Mouse (Mus musculus): ENCODE measurements around the gene Rcl1. TPM values are rescaled to one million over a fixed set of nuclear protein-coding genes. Genes with fewer than 3 reads are reported as not detected.

The Rcl1 gene
- total and polyA plus RNA-seq, 3 experiments = 25.6 to 51.4 (median 26.9) TPM

DNA sequence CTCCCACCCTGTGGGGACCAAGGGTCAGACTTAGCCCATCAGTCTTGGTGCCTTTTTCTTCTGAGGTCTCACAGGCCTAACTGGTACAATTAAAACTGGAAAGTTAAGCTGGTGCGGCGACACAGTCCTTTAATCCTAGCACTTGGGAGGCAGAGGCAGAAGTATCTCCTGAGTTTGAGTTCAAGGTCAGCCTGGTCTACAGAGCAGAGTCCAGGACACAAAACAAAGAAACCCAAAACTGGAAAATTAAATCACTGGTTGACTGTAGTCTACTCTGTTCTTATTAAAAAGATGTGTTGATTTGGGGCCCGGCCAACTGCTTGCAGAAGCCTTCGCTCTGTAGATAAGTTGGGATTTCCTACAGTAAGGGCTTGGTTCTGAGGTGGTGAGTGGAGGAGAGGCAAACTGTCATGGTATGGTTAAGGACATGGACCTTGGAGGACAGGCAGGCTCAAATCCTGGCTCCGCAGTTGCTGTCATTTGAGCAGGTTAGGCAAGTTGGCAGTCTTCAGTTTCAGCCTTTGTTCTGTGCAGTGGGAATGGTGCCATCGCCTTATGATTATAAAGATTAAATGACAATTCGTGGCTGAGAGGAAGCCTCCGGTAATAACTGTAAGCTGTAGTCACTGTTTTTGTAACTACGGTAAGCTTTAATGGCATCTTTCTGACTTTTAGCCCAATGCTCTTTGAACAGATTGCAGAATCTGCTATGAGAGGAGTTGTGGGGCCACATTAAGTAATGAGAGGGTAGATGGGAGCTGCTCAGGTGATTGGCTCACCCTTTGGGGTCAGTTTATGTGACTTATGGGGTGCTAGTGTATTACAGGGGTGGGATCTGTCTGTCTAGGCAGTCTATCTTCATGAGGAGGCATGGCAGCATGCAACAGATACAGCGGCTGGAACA lies 12.8 kb downstream of the Rcl1 start:
- DNase-seq = no peak

DNA sequence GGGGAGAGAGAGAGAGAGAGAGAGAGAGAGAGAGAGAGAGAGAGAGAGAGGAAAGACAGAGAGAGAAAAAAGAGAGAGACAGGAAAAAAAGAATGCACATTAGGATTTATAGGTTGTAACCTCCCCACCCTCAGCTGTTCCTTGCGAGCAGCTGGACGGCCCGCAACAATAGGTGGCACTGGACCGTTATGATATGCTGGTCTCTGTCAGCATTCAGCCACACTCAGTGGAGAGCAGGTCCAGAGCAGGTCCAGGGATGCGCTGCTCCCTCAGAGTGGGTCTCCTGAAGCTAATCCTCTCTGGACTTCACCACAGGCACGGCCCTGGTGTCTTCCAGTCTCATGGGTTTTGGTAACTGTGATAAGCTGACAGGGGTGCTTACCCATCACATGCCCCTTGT lies 15.6 kb downstream of the Rcl1 start:
- no peak for DNase-seq

- DNase-seq = no peak
Observed at GRCm38 (mm10) chr19:29118196-29118595, 17.0 kb downstream of the Rcl1 start.

DNA sequence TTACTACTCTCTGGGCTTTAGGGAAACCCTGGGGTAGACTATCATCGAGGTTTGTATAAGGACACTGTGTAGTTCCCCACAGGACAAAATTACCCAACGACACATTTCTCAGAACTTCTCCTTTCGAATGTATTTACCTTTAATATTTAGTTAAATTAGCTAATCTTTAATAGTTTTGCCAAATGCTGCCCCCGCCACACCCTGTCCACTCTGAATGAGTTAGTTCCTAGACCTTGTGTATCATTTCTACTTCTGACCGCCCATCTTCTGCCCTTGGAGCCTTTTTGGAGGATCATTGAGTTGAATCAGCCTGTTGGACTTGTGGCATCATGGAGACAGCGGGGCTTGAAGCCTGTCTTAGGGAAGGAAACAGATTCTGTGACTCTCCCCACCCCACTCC lies 19.1 kb downstream of the Rcl1 start:
- DNase-seq = no peak

GRCm38 (mm10) chr19:29121394-29121793 lies 20.2 kb downstream of the Rcl1 start:
- DNase-seq = peak; percentile 69

DNA sequence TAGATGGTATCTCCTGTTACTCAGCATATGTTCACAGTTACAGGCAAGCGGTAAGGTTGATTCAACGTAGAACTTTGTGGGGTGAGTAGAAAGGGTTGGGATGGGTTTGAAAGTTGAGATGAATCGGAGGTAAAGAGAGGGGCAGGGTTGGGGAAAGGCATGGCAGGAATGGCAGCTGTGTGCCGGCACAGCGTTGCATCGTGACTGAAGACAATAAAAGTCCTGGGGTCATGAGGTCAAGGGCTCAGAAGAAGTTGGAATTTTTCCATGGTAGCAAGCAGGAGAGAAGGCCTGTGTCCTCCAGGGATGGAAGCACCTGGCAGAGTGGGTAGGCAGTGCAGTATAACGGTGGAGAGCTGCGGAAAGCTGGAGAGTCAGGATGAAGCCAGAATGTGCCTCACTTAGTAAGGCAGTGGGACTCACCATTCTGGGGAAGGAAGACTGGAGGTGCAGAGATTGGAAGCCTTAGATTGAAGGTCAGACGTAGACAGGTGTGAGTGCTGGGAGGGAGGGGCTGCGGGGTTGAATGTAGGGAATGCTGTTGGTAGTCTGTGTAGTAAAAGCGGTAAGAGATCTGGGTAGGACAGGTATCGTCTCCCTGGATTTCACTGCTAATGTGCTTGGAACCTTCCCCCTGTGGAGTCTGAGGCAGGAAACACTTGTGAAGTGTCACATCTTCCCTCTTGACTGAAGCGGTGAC lies 23.9 kb downstream of the Rcl1 start:
- DNase-seq = no peak

DNA sequence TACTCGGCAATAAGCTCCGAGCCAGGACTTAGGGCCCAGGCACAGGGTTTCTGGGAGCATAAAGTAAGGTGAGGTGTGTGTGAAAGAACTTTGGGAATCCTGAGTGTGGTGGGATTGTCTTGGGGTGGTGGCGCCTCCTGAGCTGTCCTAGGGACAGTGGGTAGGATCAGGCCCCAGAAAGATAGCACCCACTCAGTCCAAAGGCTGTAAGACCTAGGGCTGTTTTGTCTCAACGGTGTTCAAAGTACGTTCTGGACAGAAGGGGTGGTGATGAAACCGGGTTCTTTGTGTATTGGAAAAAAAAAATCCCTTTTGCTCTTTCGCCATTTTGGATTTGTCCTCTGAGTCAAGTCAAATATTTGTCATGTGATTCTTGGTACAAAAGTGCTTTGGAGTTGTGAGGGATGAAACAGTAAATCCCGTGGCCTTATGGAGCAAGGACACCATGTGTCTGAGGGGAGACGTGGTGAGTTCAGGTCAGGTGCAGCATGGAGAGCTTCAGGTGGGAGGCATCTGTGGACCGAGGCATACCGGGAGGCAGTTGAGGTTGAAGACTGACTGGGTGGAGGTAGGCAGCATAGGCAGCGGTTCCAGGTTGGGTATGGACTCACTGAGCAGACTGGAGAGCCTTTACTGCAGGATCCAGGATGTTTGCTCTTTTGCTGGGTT lies 25.3 kb downstream of the Rcl1 start:
- DNase-seq = no peak

- DNase-seq = no peak
Observed at GRCm38 (mm10) chr19:29127331-29127730, 26.2 kb downstream of the Rcl1 start.

- peak; percentile 56 for DNase-seq
Observed at GRCm38 (mm10) chr19:29128217-29128616, 27.0 kb downstream of the Rcl1 start.

- DNase-seq = no peak
Observed at GRCm38 (mm10) chr19:29129551-29129950, 28.4 kb downstream of the Rcl1 start.

- DNase-seq = no peak
Observed at GRCm38 (mm10) chr19:29131171-29131570, 30.0 kb downstream of the Rcl1 start.

DNA sequence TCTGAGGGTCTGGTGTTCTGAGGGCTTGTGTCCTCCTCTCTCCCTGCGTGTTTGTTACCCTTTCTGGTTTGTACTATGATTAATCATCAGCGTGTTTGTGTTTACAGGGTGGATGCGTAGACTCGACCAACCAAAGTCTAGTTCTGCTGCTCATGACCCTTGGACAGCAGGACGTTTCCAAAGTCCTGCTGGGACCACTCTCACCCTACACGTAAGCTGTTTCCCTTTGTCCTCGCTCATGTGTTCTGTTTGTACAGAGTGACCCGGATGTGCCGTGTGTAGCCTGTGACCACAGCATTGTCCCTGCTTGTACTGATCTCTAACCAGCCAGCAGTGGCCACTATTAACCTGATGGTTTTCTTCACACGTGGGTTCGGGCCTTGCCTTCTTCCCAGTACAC lies 33.1 kb downstream of the Rcl1 start:
- no peak for DNase-seq

- DNase-seq = no peak
Observed at GRCm38 (mm10) chr19:29135172-29135736, 34.1 kb downstream of the Rcl1 start.

GRCm38 (mm10) chr19:29138546-29139270 lies 37.5 kb downstream of the Rcl1 start:
- DNase-seq = no peak

GRCm38 (mm10) chr19:29139699-29140456 lies 38.7 kb downstream of the Rcl1 start:
- DNase-seq = no peak

GRCm38 (mm10) chr19:29140933-29141332 lies 39.8 kb downstream of the Rcl1 start:
- no peak for DNase-seq

GRCm38 (mm10) chr19:29142307-29142706 lies 41.1 kb downstream of the Rcl1 start:
- DNase-seq = no peak

DNA sequence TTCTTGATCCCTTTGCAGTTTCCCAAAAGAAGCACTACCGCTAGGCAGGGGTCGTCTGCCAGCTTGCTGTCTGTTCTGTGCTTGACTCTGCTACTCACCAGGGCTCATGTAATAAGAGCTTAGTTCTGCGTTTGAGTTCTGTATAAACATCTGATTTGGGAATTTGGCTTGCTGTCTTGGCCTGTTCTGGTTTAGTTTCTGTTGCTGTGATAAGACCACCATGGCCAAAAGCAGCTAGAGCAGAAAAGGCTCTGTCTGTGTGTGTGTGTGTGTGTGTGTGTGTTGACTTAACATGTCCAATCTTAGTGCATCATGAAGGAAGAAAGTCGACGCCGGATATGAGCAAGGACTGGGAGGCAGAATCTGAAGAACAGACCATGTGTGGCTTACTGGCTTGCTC lies 44.2 kb downstream of the Rcl1 start:
- DNase-seq = no peak

DNA sequence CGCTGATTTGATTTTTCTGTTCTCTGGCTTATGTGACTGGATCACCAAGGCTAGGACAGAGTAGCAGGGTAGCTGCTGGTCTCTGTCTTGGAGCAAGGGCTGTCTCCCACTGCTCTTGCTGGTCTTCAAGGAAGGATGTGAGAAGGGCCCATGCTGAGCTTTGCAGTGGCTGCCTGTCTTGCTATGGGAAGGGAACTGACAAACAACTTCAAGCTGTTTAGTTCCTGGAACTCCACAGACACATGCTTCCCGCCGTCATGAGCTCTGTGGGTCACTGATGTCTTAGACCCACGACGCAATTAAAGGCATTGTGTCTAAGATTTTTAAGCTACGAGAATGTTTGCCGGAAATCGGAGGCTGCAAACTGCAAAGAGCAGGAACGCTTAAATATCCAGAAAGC lies 45.6 kb downstream of the Rcl1 start:
- no peak for DNase-seq

- no peak for DNase-seq
Observed at GRCm38 (mm10) chr19:29149583-29149982, 48.4 kb downstream of the Rcl1 start.

GRCm38 (mm10) chr19:29150038-29150437 lies 48.9 kb downstream of the Rcl1 start:
- no peak for DNase-seq
